Mouse (Mus musculus) midbrain, embryonic 15.5 days (tissue): Measurements from ENCODE around the gene Pcdh8. TPM values are rescaled to one million over a fixed set of nuclear protein-coding genes. Genes with fewer than 3 reads are reported as not detected.
A peak's percentile ranks its signal among the peaks of the same experiment; 100 is the strongest.

ENCODE experiments used
- ATAC-seq: fragments of 200-750 bp; cut with Nextera tagmentation; replicated peaks from 2 replicates; pipeline ENCODE4 v1.8.0; 2017; ENCODE audit warnings: moderate TSS enrichment
- H3K27ac ChIP-seq: fragments of 300-500 bp; sonication (generic); 2 replicates; pipeline ENCODE4 v1.5.1; 2015; ENCODE audit warnings: mild to moderate bottlenecking, inconsistent platforms
- H3K27me3 ChIP-seq: fragments of 300-500 bp; sonication (generic); replicated peaks from 2 replicates; pipeline ENCODE4 v1.6.1; 2015; ENCODE audit warnings: inconsistent platforms
- H3K36me3 ChIP-seq: fragments of 300-500 bp; sonication (generic); replicated peaks from 2 replicates; pipeline ENCODE4 v1.6.1; 2015; ENCODE audit warnings: inconsistent platforms
- H3K4me1 ChIP-seq: fragments of 300-500 bp; sonication (generic); 2 replicates; pipeline ENCODE4 v1.6.1; 2015; ENCODE audit warnings: inconsistent platforms
- H3K4me2 ChIP-seq: fragments of 300-500 bp; sonication (generic); 2 replicates; pipeline ENCODE4 v1.6.1; 2015; ENCODE audit warnings: inconsistent platforms, mild to moderate bottlenecking, moderate library complexity
- H3K4me3 ChIP-seq: fragments of 300-500 bp; sonication (generic); 2 replicates; pipeline ENCODE4 v1.5.1; 2015; ENCODE audit warnings: mild to moderate bottlenecking, inconsistent platforms
- H3K9ac ChIP-seq: fragments of 300-500 bp; sonication (generic); 2 replicates; pipeline ENCODE4 v1.6.1; 2015; ENCODE audit warnings: mild to moderate bottlenecking, inconsistent platforms
- H3K9me3 ChIP-seq: fragments of 300-500 bp; sonication (generic); 2 replicates; pipeline ENCODE4 v1.6.1; 2016; ENCODE audit warnings: inconsistent platforms
- WGBS: fragments of 180-500 bp; shearing (Covaris S2); methylation state at CpG from one replicate; pipeline ENCODE4 v1.1.7; 2015; ENCODE audit warnings: mixed read lengths; 5-methylcytosine and 5-hydroxymethylcytosine counted together
- polyA plus RNA-seq: library from polyadenylated mRNA; unstranded; fragments of >200 nt; fragmentation: Nextera tagmentation; extraction: Ambion mirVana; gene quantifications from 2 replicates; pipeline ENCODE4 v1.2.1, GENCODE M21; 2015

Gene Pcdh8
- polyA plus RNA-seq, 1 experiment from 2014 or later = 73.2 TPM

GRCm38 (mm10) chr14:79771802-79772511, 845 bp upstream of the Pcdh8 start:
- Histone ChIP-seq H3K9me3 (no peaks in the 10 kb centered on the region), H3K4me2 (peak overlapping the region; percentile 93), H3K27me3 (no peaks in the 10 kb centered on the region), H3K4me1 (peaks cover 59% of the 10 kb centered on the region), H3K27ac (peak overlapping the region; percentile 86), H3K4me3 (peak overlapping the region; percentile 65), H3K36me3 (no peaks in the 10 kb centered on the region), H3K9ac (peak overlapping the region; percentile 44)
- ATAC-seq = no peak; the same call in 1 of the 2 replicates
- WGBS = 2% methylated on average over 20 of the region's 20 CpGs

GRCm38 (mm10) chr14:79770306-79771093, 612 bp downstream of the Pcdh8 start:
- H3K4me2 ChIP-seq = peak overlapping the region; percentile 93
- peak overlapping the region; percentile 65 for H3K4me3 ChIP-seq
- under 1% methylated on average over 62 of the region's 62 CpGs for WGBS
- no peaks in the 10 kb centered on the region for H3K9me3 ChIP-seq
- H3K27me3 ChIP-seq = no peaks in the 10 kb centered on the region
- H3K27ac ChIP-seq = peak overlapping the region; percentile 86
- peak; percentile 51 for ATAC-seq
- H3K4me1 ChIP-seq = peaks cover 59% of the 10 kb centered on the region
- H3K36me3 ChIP-seq = no peaks in the 10 kb centered on the region
- peak overlapping the region; percentile 82 for H3K9ac ChIP-seq

- under 1% methylated on average over 46 of the region's 46 CpGs for WGBS
- ATAC-seq = peak; percentile 19; the same call in 1 of the 2 replicates
- H3K27ac ChIP-seq = peak overlapping the region; percentile 86
- no peaks in the 10 kb centered on the region for H3K36me3 ChIP-seq
- H3K4me3 ChIP-seq = peak overlapping the region; percentile 65
- H3K9ac ChIP-seq = peak overlapping the region; percentile 82
- H3K27me3 ChIP-seq = no peaks in the 10 kb centered on the region
- no peaks in the 10 kb centered on the region for H3K9me3 ChIP-seq
- H3K4me1 ChIP-seq = peaks cover 53% of the 10 kb centered on the region
- H3K4me2 ChIP-seq = peak overlapping the region; percentile 93
Observed at GRCm38 (mm10) chr14:79769618-79770017, 1.5 kb downstream of the Pcdh8 start.

- ATAC-seq = no peak
- H3K36me3 ChIP-seq = no peaks in the 10 kb centered on the region
- no peaks in the 10 kb centered on the region for H3K27me3 ChIP-seq
- H3K4me3 ChIP-seq = peak overlapping the region; percentile 65
- no peaks in the 10 kb centered on the region for H3K9me3 ChIP-seq
- peak overlapping the region; percentile 93 for H3K4me2 ChIP-seq
- peaks cover 51% of the 10 kb centered on the region for H3K4me1 ChIP-seq
- H3K27ac ChIP-seq = peak overlapping the region; percentile 86
- WGBS = 2% methylated on average over 30 of the region's 30 CpGs
- peak overlapping the region; percentile 82 for H3K9ac ChIP-seq
Observed at GRCm38 (mm10) chr14:79768996-79769395, 2.1 kb downstream of the Pcdh8 start.

- no peaks in the 10 kb centered on the region for H3K36me3 ChIP-seq
- under 1% methylated on average over 58 of the region's 59 CpGs for WGBS
- no peak for ATAC-seq
- peak overlapping the region; percentile 86 for H3K27ac ChIP-seq
- peak overlapping the region; percentile 82 for H3K9ac ChIP-seq
- H3K9me3 ChIP-seq = no peaks in the 10 kb centered on the region
- H3K27me3 ChIP-seq = no peaks in the 10 kb centered on the region
- H3K4me2 ChIP-seq = peak overlapping the region; percentile 93
- peak overlapping the region; percentile 65 for H3K4me3 ChIP-seq
- H3K4me1 ChIP-seq = peaks cover 44% of the 10 kb centered on the region
Observed at GRCm38 (mm10) chr14:79768076-79768830, 2.9 kb downstream of the Pcdh8 start.

- Histone ChIP-seq H3K36me3 (no peaks in the 10 kb centered on the region), H3K9ac (peak overlapping the region; percentile 82), H3K27ac (no peak overlapping the region), H3K4me1 (peaks cover 37% of the 10 kb centered on the region), H3K9me3 (no peaks in the 10 kb centered on the region), H3K4me2 (peak overlapping the region; percentile 93), H3K27me3 (no peaks in the 10 kb centered on the region), H3K4me3 (peak overlapping the region; percentile 65)
- 7% methylated on average over 11 of the region's 11 CpGs for WGBS
- ATAC-seq = no peak
Observed at GRCm38 (mm10) chr14:79767601-79768000, 3.5 kb downstream of the Pcdh8 start.

GRCm38 (mm10) chr14:79765196-79765765, 5.8 kb downstream of the Pcdh8 start:
- no peak overlapping the region for H3K4me2 ChIP-seq
- H3K9me3 ChIP-seq = no peaks in the 10 kb centered on the region
- peaks cover 21% of the 10 kb centered on the region for H3K4me1 ChIP-seq
- ATAC-seq = no peak
- 68% methylated on average over 6 of the region's 6 CpGs for WGBS
- no peak overlapping the region for H3K27ac ChIP-seq
- no peak overlapping the region for H3K4me3 ChIP-seq
- H3K36me3 ChIP-seq = no peaks in the 10 kb centered on the region
- H3K27me3 ChIP-seq = 0 out of 2 replicates have a peak, but pooled peaks cover 7% of the 10 kb centered on the region
- no peak overlapping the region for H3K9ac ChIP-seq

GRCm38 (mm10) chr14:79754601-79755222, 16.4 kb downstream of the Pcdh8 start:
- H3K36me3 ChIP-seq = no peaks in the 10 kb centered on the region
- peaks cover 17% of the 10 kb centered on the region for H3K4me1 ChIP-seq
- no peaks in the 10 kb centered on the region for H3K9me3 ChIP-seq
- no peak overlapping the region for H3K4me2 ChIP-seq
- H3K9ac ChIP-seq = no peak overlapping the region
- peak; percentile 74 for ATAC-seq
- H3K4me3 ChIP-seq = no peak overlapping the region
- 37% methylated on average over 13 of the region's 13 CpGs for WGBS
- no peaks in the 10 kb centered on the region for H3K27me3 ChIP-seq
- H3K27ac ChIP-seq = peak overlapping the region; percentile 63

GRCm38 (mm10) chr14:79754157-79754556, 17.0 kb downstream of the Pcdh8 start:
- no peak overlapping the region for H3K4me3 ChIP-seq
- H3K27me3 ChIP-seq = no peaks in the 10 kb centered on the region
- WGBS = 7% methylated on average over 3 of the region's 3 CpGs
- H3K4me2 ChIP-seq = no peak overlapping the region
- H3K9ac ChIP-seq = no peak overlapping the region
- H3K36me3 ChIP-seq = no peaks in the 10 kb centered on the region
- peak; percentile 77 for ATAC-seq
- peak overlapping the region; percentile 63 for H3K27ac ChIP-seq
- no peaks in the 10 kb centered on the region for H3K9me3 ChIP-seq
- peaks cover 17% of the 10 kb centered on the region for H3K4me1 ChIP-seq

GRCm38 (mm10) chr14:79753733-79754132, 17.4 kb downstream of the Pcdh8 start:
- no peak; the same call in 1 of the 2 replicates for ATAC-seq
- H3K4me2 ChIP-seq = no peak overlapping the region
- no peaks in the 10 kb centered on the region for H3K9me3 ChIP-seq
- no peak overlapping the region for H3K4me3 ChIP-seq
- H3K4me1 ChIP-seq = peaks cover 17% of the 10 kb centered on the region
- H3K27ac ChIP-seq = peak overlapping the region; percentile 53
- H3K27me3 ChIP-seq = no peaks in the 10 kb centered on the region
- H3K9ac ChIP-seq = no peak overlapping the region
- 51% methylated on average over 7 of the region's 7 CpGs for WGBS
- H3K36me3 ChIP-seq = no peaks in the 10 kb centered on the region

- no peak overlapping the region for H3K27ac ChIP-seq
- no peak overlapping the region for H3K4me2 ChIP-seq
- H3K4me3 ChIP-seq = no peak overlapping the region
- no peaks in the 10 kb centered on the region for H3K36me3 ChIP-seq
- no peak for ATAC-seq
- H3K27me3 ChIP-seq = no peaks in the 10 kb centered on the region
- H3K4me1 ChIP-seq = no peaks in the 10 kb centered on the region
- no peaks in the 10 kb centered on the region for H3K9me3 ChIP-seq
- no peak overlapping the region for H3K9ac ChIP-seq
- 80% methylated on average over 3 of the region's 3 CpGs for WGBS
Observed at GRCm38 (mm10) chr14:79740515-79740914, 30.6 kb downstream of the Pcdh8 start.
